Mouse (Mus musculus): ENCODE results near the gene Prr14. TPM values are rescaled to one million over a fixed set of nuclear protein-coding genes. Genes with fewer than 3 reads are reported as not detected.

Gene Prr14
- polyA plus RNA-seq, 1 experiment from 2014 or later = 31.6 TPM

- peaks cover 17% of the 10 kb centered on the region for H3K4me1 ChIP-seq (ENCODE audit: control insufficient read depth, insufficient read depth, low read length)
- 35% methylated on average over 8 of the region's 8 CpGs for WGBS
- ATAC-seq (replicated peaks; ENCODE audit: extremely low read depth, insufficient read depth, low FRiP score) = no peak
Measured at GRCm38 (mm10) chr7:127513016-127513390, 53.6 kb downstream of the Prr14 start.

GRCm38 (mm10) chr7:127513781-127514180, 54.4 kb downstream of the Prr14 start:
- Histone ChIP-seq H3K4me1 (ENCODE audit: control insufficient read depth, insufficient read depth, low read length) (peaks cover 17% of the 10 kb centered on the region), H3K4me2 (ENCODE audit: low read depth, low read length) (peak overlapping the region; percentile 68), H3K9me3 (replicated peaks; ENCODE audit: control insufficient read depth, low read length) (no peaks in the 10 kb centered on the region), H3K27me3 (ENCODE audit: control insufficient read depth, insufficient read depth, low read length) (no peaks in the 10 kb centered on the region), H3K27ac (ENCODE audit: low read length) (no peak overlapping the region; the same call in 1 of the 2 replicates), H3K4me3 (ENCODE audit: low read length) (peak overlapping the region; percentile 89; the same call in 1 of the 2 replicates), H3K9ac (ENCODE audit: low read length) (no peak overlapping the region; the same call in 1 of the 2 replicates), H3K36me3 (ENCODE audit: control insufficient read depth, insufficient read depth) (peaks cover 26% of the 10 kb centered on the region)
- WGBS = 85% methylated on average over 3 of the region's 3 CpGs
- ATAC-seq (replicated peaks; ENCODE audit: extremely low read depth, insufficient read depth, low FRiP score) = no peak

More at GRCm38 (mm10) chr7:127513016-127513390, 53.6 kb downstream of the Prr14 start:
- Histone ChIP-seq H3K9me3 (replicated peaks; ENCODE audit: control insufficient read depth, low read length) (no peaks in the 10 kb centered on the region), H3K27me3 (ENCODE audit: control insufficient read depth, insufficient read depth, low read length) (no peaks in the 10 kb centered on the region), H3K4me3 (ENCODE audit: low read length) (peak overlapping the region; percentile 89), H3K36me3 (ENCODE audit: control insufficient read depth, insufficient read depth) (peaks cover 22% of the 10 kb centered on the region), H3K9ac (ENCODE audit: low read length) (peak overlapping the region; percentile 93), H3K27ac (ENCODE audit: low read length) (peak overlapping the region; percentile 99), H3K4me2 (ENCODE audit: low read depth, low read length) (peak overlapping the region; percentile 68)

- WGBS = 69% methylated on average over 7 of the region's 7 CpGs
- no peaks in the 10 kb centered on the region for H3K9me3 ChIP-seq (replicated peaks; ENCODE audit: control insufficient read depth, low read length)
- H3K4me1 ChIP-seq (ENCODE audit: control insufficient read depth, insufficient read depth, low read length) = peaks cover 17% of the 10 kb centered on the region
- ATAC-seq (replicated peaks; ENCODE audit: extremely low read depth, insufficient read depth, low FRiP score) = no peak
- peaks cover 40% of the 10 kb centered on the region for H3K36me3 ChIP-seq (ENCODE audit: control insufficient read depth, insufficient read depth)
- no peaks in the 10 kb centered on the region for H3K27me3 ChIP-seq (ENCODE audit: control insufficient read depth, insufficient read depth, low read length)
- no peak overlapping the region for H3K9ac ChIP-seq (ENCODE audit: low read length)
- no peak overlapping the region for H3K27ac ChIP-seq (ENCODE audit: low read length)
- no peak overlapping the region for H3K4me2 ChIP-seq (ENCODE audit: low read depth, low read length)
- no peak overlapping the region for H3K4me3 ChIP-seq (ENCODE audit: low read length)
Measured at GRCm38 (mm10) chr7:127515846-127516245, 56.4 kb downstream of the Prr14 start.

- H3K36me3 ChIP-seq (ENCODE audit: control insufficient read depth, insufficient read depth) = peaks cover 45% of the 10 kb centered on the region
- no peaks in the 10 kb centered on the region for H3K27me3 ChIP-seq (ENCODE audit: control insufficient read depth, insufficient read depth, low read length)
- no peak for ATAC-seq (replicated peaks; ENCODE audit: extremely low read depth, insufficient read depth, low FRiP score)
- no peak overlapping the region for H3K4me2 ChIP-seq (ENCODE audit: low read depth, low read length)
- H3K4me3 ChIP-seq (ENCODE audit: low read length) = no peak overlapping the region
- no peaks in the 10 kb centered on the region for H3K9me3 ChIP-seq (replicated peaks; ENCODE audit: control insufficient read depth, low read length)
- WGBS = 95% methylated on average over 6 of the region's 7 CpGs
- peaks cover 16% of the 10 kb centered on the region for H3K4me1 ChIP-seq (ENCODE audit: control insufficient read depth, insufficient read depth, low read length)
- no peak overlapping the region for H3K9ac ChIP-seq (ENCODE audit: low read length)
- no peak overlapping the region for H3K27ac ChIP-seq (ENCODE audit: low read length)
Measured at GRCm38 (mm10) chr7:127516344-127516743, 56.9 kb downstream of the Prr14 start.

- no peak for ATAC-seq (replicated peaks; ENCODE audit: extremely low read depth, insufficient read depth, low FRiP score)
- no peaks in the 10 kb centered on the region for H3K27me3 ChIP-seq (ENCODE audit: control insufficient read depth, insufficient read depth, low read length)
- H3K4me3 ChIP-seq (ENCODE audit: low read length) = no peak within 1 kb of the TSS
- no peaks in the 10 kb centered on the region; the same call in 1 of the 2 replicates for H3K4me1 ChIP-seq (ENCODE audit: control insufficient read depth, insufficient read depth, low read length)
- peaks cover 69% of the 10 kb centered on the region for H3K36me3 ChIP-seq (ENCODE audit: control insufficient read depth, insufficient read depth)
- H3K27ac ChIP-seq (ENCODE audit: low read length) = no peak within 1 kb of the TSS
- no peak within 1 kb of the TSS for H3K9ac ChIP-seq (ENCODE audit: low read length)
- no peak within 1 kb of the TSS for H3K4me2 ChIP-seq (ENCODE audit: low read depth, low read length)
- 89% methylated on average over 3 of the region's 3 CpGs for WGBS
- no peaks in the 10 kb centered on the region for H3K9me3 ChIP-seq (replicated peaks; ENCODE audit: control insufficient read depth, low read length)
Measured at GRCm38 (mm10) chr7:127519284-127519683, 59.9 kb downstream of the Prr14 start, which contains the start of gene Gm42715. Gene Gm42715 (plus strand): TSS chr7:127519584.

Small RNAs within 50 kb of the gene (microRNA-seq; reads per million reads assigned to microRNA genes)
- gene Gm47278 = not detected
- not detected for gene Mir7060

Other genes starting within 250 kb of the Prr14 start
- 21.0 and 21.9 TPM in 2 replicates for gene Zfp553, start 226.6 kb upstream of the Prr14 start, polyA plus RNA-seq (2015; fragmentation: Nextera tagmentation; extraction: Ambion mirVana)
- 35.1 and 57.5 TPM in 2 replicates for gene Sept1, start 226.5 kb upstream of the Prr14 start, polyA plus RNA-seq (2015; fragmentation: Nextera tagmentation; extraction: Ambion mirVana)
- gene Zfp771, start 215.3 kb upstream of the Prr14 start, polyA plus RNA-seq (2015; fragmentation: Nextera tagmentation; extraction: Ambion mirVana) = 38.0 and 39.6 TPM in 2 replicates
- 129 and 142 TPM in 2 replicates for gene Dctpp1, start 198.9 kb upstream of the Prr14 start, polyA plus RNA-seq (2015; fragmentation: Nextera tagmentation; extraction: Ambion mirVana)
- 48.7 and 52.8 TPM in 2 replicates for gene Sephs2, start 185.6 kb upstream of the Prr14 start, polyA plus RNA-seq (2015; fragmentation: Nextera tagmentation; extraction: Ambion mirVana)
- gene Itgal, start 163.4 kb upstream of the Prr14 start, polyA plus RNA-seq (2015; fragmentation: Nextera tagmentation; extraction: Ambion mirVana) = 3.3 and 8.1 TPM in 2 replicates
- gene Zfp768, start 114.0 kb upstream of the Prr14 start, polyA plus RNA-seq (2015; fragmentation: Nextera tagmentation; extraction: Ambion mirVana) = 17.1 and 20.0 TPM in 2 replicates
- gene Zfp747, start 83.6 kb upstream of the Prr14 start, polyA plus RNA-seq (2015; fragmentation: Nextera tagmentation; extraction: Ambion mirVana) = 5.3 and 5.5 TPM in 2 replicates
- 4.5 and 4.9 TPM in 2 replicates for gene 9130019O22Rik, start 72.4 kb upstream of the Prr14 start, polyA plus RNA-seq (2015; fragmentation: Nextera tagmentation; extraction: Ambion mirVana)
- gene E430018J23Rik, start 66.0 kb upstream of the Prr14 start, polyA plus RNA-seq (2015; fragmentation: Nextera tagmentation; extraction: Ambion mirVana) = 4.7 and 5.6 TPM in 2 replicates
- gene Zfp764, start 52.8 kb upstream of the Prr14 start, polyA plus RNA-seq (2015; fragmentation: Nextera tagmentation; extraction: Ambion mirVana) = 6.5 and 6.6 TPM in 2 replicates
- 14.1 and 14.8 TPM in 2 replicates for gene Zfp688, start 37.5 kb upstream of the Prr14 start, polyA plus RNA-seq (2015; fragmentation: Nextera tagmentation; extraction: Ambion mirVana)
- gene Zfp689, start 10.5 kb upstream of the Prr14 start, polyA plus RNA-seq (2015; fragmentation: Nextera tagmentation; extraction: Ambion mirVana) = 3.6 and 4.3 TPM in 2 replicates
- 8.3 and 8.9 TPM in 2 replicates for gene Fbrs, start 19.6 kb downstream of the Prr14 start, polyA plus RNA-seq (2015; fragmentation: Nextera tagmentation; extraction: Ambion mirVana)
- 27.7 and 29.8 TPM in 2 replicates for gene Srcap, start 52.4 kb downstream of the Prr14 start, polyA plus RNA-seq (2015; fragmentation: Nextera tagmentation; extraction: Ambion mirVana)
- 8.7 and 9.2 TPM in 2 replicates for gene Gm42715, start 60.0 kb downstream of the Prr14 start, polyA plus RNA-seq (2015; fragmentation: Nextera tagmentation; extraction: Ambion mirVana)
- 3.8 and 3.9 TPM in 2 replicates for gene Tmem265, start 101.8 kb downstream of the Prr14 start, polyA plus RNA-seq (2015; fragmentation: Nextera tagmentation; extraction: Ambion mirVana)
- 33.2 and 36.6 TPM in 2 replicates for gene Phkg2, start 113.7 kb downstream of the Prr14 start, polyA plus RNA-seq (2015; fragmentation: Nextera tagmentation; extraction: Ambion mirVana)
- gene Ccdc189, start 129.0 kb downstream of the Prr14 start, polyA plus RNA-seq (2015; fragmentation: Nextera tagmentation; extraction: Ambion mirVana) = 14.0 and 15.8 TPM in 2 replicates
- gene Rnf40, start 129.2 kb downstream of the Prr14 start, polyA plus RNA-seq (2015; fragmentation: Nextera tagmentation; extraction: Ambion mirVana) = 31.1 and 33.9 TPM in 2 replicates
- 9.6 and 11.2 TPM in 2 replicates for gene Zfp629, start 156.2 kb downstream of the Prr14 start, polyA plus RNA-seq (2015; fragmentation: Nextera tagmentation; extraction: Ambion mirVana)
- 36.9 and 37.5 TPM in 2 replicates for gene Bcl7c, start 249.3 kb downstream of the Prr14 start, polyA plus RNA-seq (2015; fragmentation: Nextera tagmentation; extraction: Ambion mirVana)

All from heart, embryonic 16.5 days (tissue).